Mouse (Mus musculus): ENCODE measurements around the gene Sez6l.

DNA sequence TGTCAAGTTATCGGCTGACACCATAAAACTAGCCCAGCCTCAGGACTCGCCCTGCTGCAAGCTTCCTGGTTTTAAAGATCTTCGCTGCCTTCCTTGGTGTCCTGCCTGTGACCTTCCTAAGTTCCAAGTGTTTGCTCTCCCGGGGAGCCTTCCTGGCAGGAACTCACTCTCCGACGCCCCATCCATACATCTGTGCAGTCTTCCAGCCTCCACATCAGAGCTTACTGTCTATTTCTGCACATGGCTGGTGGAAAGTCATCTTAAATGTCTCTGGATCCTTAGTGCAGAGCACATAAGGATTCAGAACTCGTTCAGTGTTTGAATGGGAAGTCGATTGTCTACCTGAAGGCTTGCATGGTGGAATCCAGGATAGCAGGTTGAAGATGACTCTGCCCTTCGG lies 59.5 kb downstream of the Sez6l start:
- TF ChIP-seq POLR2A (IDR thresholded peaks at IDR 0.05; ENCODE audit: borderline replicate concordance, extremely low read depth, insufficient read depth, insufficient read length, poor library complexity, severe bottlenecking) (no peak), CTCF (IDR thresholded peaks at IDR 0.05; ENCODE audit: borderline replicate concordance, extremely low read depth, insufficient read depth, insufficient read length) (no peak)
